Mouse (Mus musculus): ENCODE data around the gene Ascc3. TPM values are rescaled to one million over a fixed set of nuclear protein-coding genes. Genes with fewer than 3 reads are reported as not detected.

Ascc3 gene
- polyA plus RNA-seq, 1 experiment from 2014 or later = 16.5 TPM

GRCm38 (mm10) chr10:50802380-50802779 is 209.9 kb downstream of the Ascc3 start:
- Histone ChIP-seq H3K4me2 (ENCODE audit: low read depth, low read length) (no peak overlapping the region), H3K36me3 (ENCODE audit: control insufficient read depth, insufficient read depth, low read length) (no peaks in the 10 kb centered on the region), H3K4me1 (ENCODE audit: control insufficient read depth, insufficient read depth, low read length) (no peaks in the 10 kb centered on the region), H3K27ac (ENCODE audit: low read length) (no peak overlapping the region), H3K27me3 (replicated peaks; ENCODE audit: control insufficient read depth, insufficient read depth, low read length) (no peaks in the 10 kb centered on the region), H3K4me3 (ENCODE audit: low read length) (no peak overlapping the region), H3K9me3 (ENCODE audit: control insufficient read depth, low read length) (no peaks in the 10 kb centered on the region), H3K9ac (ENCODE audit: low read depth, low read length) (no peak overlapping the region)
- no peak for ATAC-seq
- WGBS = 83% methylated on average over 2 of the region's 2 CpGs

GRCm38 (mm10) chr10:50806166-50806565 is 213.7 kb downstream of the Ascc3 start:
- no peak overlapping the region for H3K4me2 ChIP-seq (ENCODE audit: low read depth, low read length)
- ATAC-seq = no peak
- H3K27me3 ChIP-seq (replicated peaks; ENCODE audit: control insufficient read depth, insufficient read depth, low read length) = no peaks in the 10 kb centered on the region
- H3K9me3 ChIP-seq (ENCODE audit: control insufficient read depth, low read length) = no peaks in the 10 kb centered on the region
- H3K9ac ChIP-seq (ENCODE audit: low read depth, low read length) = no peak overlapping the region
- no peak overlapping the region for H3K4me3 ChIP-seq (ENCODE audit: low read length)
- H3K27ac ChIP-seq (ENCODE audit: low read length) = no peak overlapping the region
- no peaks in the 10 kb centered on the region for H3K4me1 ChIP-seq (ENCODE audit: control insufficient read depth, insufficient read depth, low read length)
- no peaks in the 10 kb centered on the region for H3K36me3 ChIP-seq (ENCODE audit: control insufficient read depth, insufficient read depth, low read length)
- 73% methylated on average over 2 of the region's 2 CpGs for WGBS

GRCm38 (mm10) chr10:50822363-50822762 is 229.9 kb downstream of the Ascc3 start:
- no peak overlapping the region for H3K4me3 ChIP-seq (ENCODE audit: low read length)
- H3K9ac ChIP-seq (ENCODE audit: low read depth, low read length) = no peak overlapping the region
- no peak for ATAC-seq
- no peaks in the 10 kb centered on the region for H3K27me3 ChIP-seq (replicated peaks; ENCODE audit: control insufficient read depth, insufficient read depth, low read length)
- H3K36me3 ChIP-seq (ENCODE audit: control insufficient read depth, insufficient read depth, low read length) = no peaks in the 10 kb centered on the region
- 83% methylated on average over 1 of the region's 1 CpGs for whole genome bisulfite sequencing
- H3K9me3 ChIP-seq (ENCODE audit: control insufficient read depth, low read length) = no peaks in the 10 kb centered on the region
- H3K27ac ChIP-seq (ENCODE audit: low read length) = no peak overlapping the region
- H3K4me2 ChIP-seq (ENCODE audit: low read depth, low read length) = no peak overlapping the region
- H3K4me1 ChIP-seq (ENCODE audit: control insufficient read depth, insufficient read depth, low read length) = no peaks in the 10 kb centered on the region

GRCm38 (mm10) chr10:50826829-50827228 is 234.4 kb downstream of the Ascc3 start:
- Histone ChIP-seq H3K9ac (ENCODE audit: low read depth, low read length) (no peak overlapping the region), H3K4me1 (ENCODE audit: control insufficient read depth, insufficient read depth, low read length) (no peaks in the 10 kb centered on the region), H3K9me3 (ENCODE audit: control insufficient read depth, low read length) (no peaks in the 10 kb centered on the region), H3K4me3 (ENCODE audit: low read length) (no peak overlapping the region), H3K4me2 (ENCODE audit: low read depth, low read length) (no peak overlapping the region), H3K36me3 (ENCODE audit: control insufficient read depth, insufficient read depth, low read length) (no peaks in the 10 kb centered on the region), H3K27ac (ENCODE audit: low read length) (no peak overlapping the region), H3K27me3 (replicated peaks; ENCODE audit: control insufficient read depth, insufficient read depth, low read length) (no peaks in the 10 kb centered on the region)
- ATAC-seq = no peak

- H3K4me1 ChIP-seq (ENCODE audit: control insufficient read depth, insufficient read depth, low read length) = no peaks in the 10 kb centered on the region
- no peaks in the 10 kb centered on the region for H3K9me3 ChIP-seq (ENCODE audit: control insufficient read depth, low read length)
- H3K36me3 ChIP-seq (ENCODE audit: control insufficient read depth, insufficient read depth, low read length) = no peaks in the 10 kb centered on the region
- 87% methylated on average over 2 of the region's 2 CpGs for WGBS
- H3K27ac ChIP-seq (ENCODE audit: low read length) = no peak overlapping the region
- H3K4me3 ChIP-seq (ENCODE audit: low read length) = no peak overlapping the region
- no peaks in the 10 kb centered on the region for H3K27me3 ChIP-seq (replicated peaks; ENCODE audit: control insufficient read depth, insufficient read depth, low read length)
- no peak for ATAC-seq
- no peak overlapping the region for H3K4me2 ChIP-seq (ENCODE audit: low read depth, low read length)
- H3K9ac ChIP-seq (ENCODE audit: low read depth, low read length) = no peak overlapping the region
Measured at GRCm38 (mm10) chr10:50834533-50834932, 242.1 kb downstream of the Ascc3 start.

- Histone ChIP-seq H3K4me1 (ENCODE audit: control insufficient read depth, insufficient read depth, low read length) (no peaks in the 10 kb centered on the region), H3K4me3 (ENCODE audit: low read length) (no peak overlapping the region), H3K9me3 (ENCODE audit: control insufficient read depth, low read length) (no peaks in the 10 kb centered on the region), H3K9ac (ENCODE audit: low read depth, low read length) (no peak overlapping the region), H3K27ac (ENCODE audit: low read length) (no peak overlapping the region), H3K36me3 (ENCODE audit: control insufficient read depth, insufficient read depth, low read length) (no peaks in the 10 kb centered on the region), H3K27me3 (replicated peaks; ENCODE audit: control insufficient read depth, insufficient read depth, low read length) (no peaks in the 10 kb centered on the region), H3K4me2 (ENCODE audit: low read depth, low read length) (no peak overlapping the region)
- ATAC-seq = no peak
- 93% methylated on average over 3 of the region's 3 CpGs for WGBS
Measured at GRCm38 (mm10) chr10:50843363-50843762, 250.9 kb downstream of the Ascc3 start.

- no peak overlapping the region for H3K9ac ChIP-seq (ENCODE audit: low read depth, low read length)
- no peak overlapping the region for H3K4me2 ChIP-seq (ENCODE audit: low read depth, low read length)
- no peak overlapping the region for H3K27ac ChIP-seq (ENCODE audit: low read length)
- no peaks in the 10 kb centered on the region for H3K4me1 ChIP-seq (ENCODE audit: control insufficient read depth, insufficient read depth, low read length)
- WGBS = 66% methylated on average over 4 of the region's 4 CpGs
- no peak for ATAC-seq
- H3K9me3 ChIP-seq (ENCODE audit: control insufficient read depth, low read length) = no peaks in the 10 kb centered on the region
- H3K27me3 ChIP-seq (replicated peaks; ENCODE audit: control insufficient read depth, insufficient read depth, low read length) = no peaks in the 10 kb centered on the region
- no peak overlapping the region for H3K4me3 ChIP-seq (ENCODE audit: low read length)
- no peaks in the 10 kb centered on the region for H3K36me3 ChIP-seq (ENCODE audit: control insufficient read depth, insufficient read depth, low read length)
Measured at GRCm38 (mm10) chr10:50868202-50868601, 275.7 kb downstream of the Ascc3 start.

GRCm38 (mm10) chr10:50876952-50877351 is 284.5 kb downstream of the Ascc3 start:
- H3K4me3 ChIP-seq (ENCODE audit: low read length) = no peak overlapping the region
- H3K9ac ChIP-seq (ENCODE audit: low read depth, low read length) = no peak overlapping the region
- no peaks in the 10 kb centered on the region for H3K36me3 ChIP-seq (ENCODE audit: control insufficient read depth, insufficient read depth, low read length)
- ATAC-seq = no peak
- H3K27me3 ChIP-seq (replicated peaks; ENCODE audit: control insufficient read depth, insufficient read depth, low read length) = no peaks in the 10 kb centered on the region
- no peak overlapping the region for H3K27ac ChIP-seq (ENCODE audit: low read length)
- H3K9me3 ChIP-seq (ENCODE audit: control insufficient read depth, low read length) = no peaks in the 10 kb centered on the region
- H3K4me1 ChIP-seq (ENCODE audit: control insufficient read depth, insufficient read depth, low read length) = no peaks in the 10 kb centered on the region
- no peak overlapping the region for H3K4me2 ChIP-seq (ENCODE audit: low read depth, low read length)
- 81% methylated on average over 5 of the region's 5 CpGs for WGBS

- H3K36me3 ChIP-seq (ENCODE audit: control insufficient read depth, insufficient read depth, low read length) = no peaks in the 10 kb centered on the region
- no peak overlapping the region for H3K4me3 ChIP-seq (ENCODE audit: low read length)
- no peak overlapping the region for H3K4me2 ChIP-seq (ENCODE audit: low read depth, low read length)
- no peaks in the 10 kb centered on the region for H3K4me1 ChIP-seq (ENCODE audit: control insufficient read depth, insufficient read depth, low read length)
- H3K9me3 ChIP-seq (ENCODE audit: control insufficient read depth, low read length) = no peaks in the 10 kb centered on the region
- ATAC-seq = no peak
- WGBS = 29% methylated on average over 2 of the region's 2 CpGs
- H3K27me3 ChIP-seq (replicated peaks; ENCODE audit: control insufficient read depth, insufficient read depth, low read length) = no peaks in the 10 kb centered on the region
- no peak overlapping the region for H3K9ac ChIP-seq (ENCODE audit: low read depth, low read length)
- no peak overlapping the region for H3K27ac ChIP-seq (ENCODE audit: low read length)
Measured at GRCm38 (mm10) chr10:50881476-50882069, 289.1 kb downstream of the Ascc3 start.

GRCm38 (mm10) chr10:50882366-50882765 is 289.9 kb downstream of the Ascc3 start:
- Histone ChIP-seq H3K4me1 (ENCODE audit: control insufficient read depth, insufficient read depth, low read length) (no peaks in the 10 kb centered on the region), H3K27ac (ENCODE audit: low read length) (no peak overlapping the region), H3K4me2 (ENCODE audit: low read depth, low read length) (no peak overlapping the region), H3K9ac (ENCODE audit: low read depth, low read length) (no peak overlapping the region), H3K36me3 (ENCODE audit: control insufficient read depth, insufficient read depth, low read length) (no peaks in the 10 kb centered on the region), H3K4me3 (ENCODE audit: low read length) (no peak overlapping the region), H3K9me3 (ENCODE audit: control insufficient read depth, low read length) (no peaks in the 10 kb centered on the region), H3K27me3 (replicated peaks; ENCODE audit: control insufficient read depth, insufficient read depth, low read length) (no peaks in the 10 kb centered on the region)
- no peak for ATAC-seq
- WGBS = 80% methylated on average over 2 of the region's 2 CpGs

Data from intestine, embryonic 16.5 days (tissue).